Mouse (Mus musculus) bone marrow macrophage, adult 2 months (primary cell): Measurements from ENCODE around the gene P4hb. TPM values are rescaled to one million over a fixed set of nuclear protein-coding genes. Genes with fewer than 3 reads are reported as not detected.

Source experiments
- H3K27ac ChIP-seq: 2 replicates; pipeline ENCODE4 v1.5.1; 2012; ENCODE audit warnings: low read depth, low read length; ENCODE audit not compliant: insufficient read depth
- H3K4me1 ChIP-seq: 2 replicates; pipeline ENCODE4 v1.6.1; 2012; ENCODE audit warnings: low read length; ENCODE audit not compliant: control insufficient read depth, insufficient read depth
- H3K4me3 ChIP-seq: 2 replicates; pipeline ENCODE4 v1.5.1; 2012; ENCODE audit warnings: mild to moderate bottlenecking, low read length, moderate library complexity; ENCODE audit not compliant: insufficient read depth
- CTCF ChIP-seq: IDR thresholded peaks from 2 replicates; pipeline ENCODE4 v1.5.1; 2012; ENCODE audit warnings: low read depth, mild to moderate bottlenecking, low read length, moderate library complexity
- POLR2A ChIP-seq: IDR thresholded peaks from 2 replicates; pipeline ENCODE4 v1.6.1; 2012; ENCODE audit warnings: mild to moderate bottlenecking, low read depth, low read length, borderline replicate concordance
- polyA plus RNA-seq: library from polyadenylated mRNA; stranded (reverse); fragments of >200 nt; gene quantifications from 2 replicates; pipeline ENCODE4 v1.2.4, GENCODE M21; 2012; ENCODE audit not compliant: missing spikeins, insufficient read depth, insufficient read length

Gene P4hb
- polyA plus RNA-seq, 1 experiment: 334 TPM

GRCm38 (mm10) chr11:120580190-120580589 lies 7.1 kb upstream of the P4hb start:
- Histone ChIP-seq H3K27ac (peak overlapping the region; percentile 88), H3K4me3 (peak overlapping the region; percentile 87), H3K4me1 (peaks cover 18% of the 10 kb centered on the region)
- TF ChIP-seq CTCF (no peak), POLR2A (no peak)

- TF ChIP-seq POLR2A (no peak), CTCF (peak; percentile 66)
- H3K4me1 ChIP-seq: peaks cover 22% of the 10 kb centered on the region
- H3K27ac ChIP-seq: no peak overlapping the region
- H3K4me3 ChIP-seq: peak overlapping the region; percentile 87
These were observed 6.5 kb upstream of the P4hb start for GRCm38 (mm10) chr11:120579316-120580107.

DNA sequence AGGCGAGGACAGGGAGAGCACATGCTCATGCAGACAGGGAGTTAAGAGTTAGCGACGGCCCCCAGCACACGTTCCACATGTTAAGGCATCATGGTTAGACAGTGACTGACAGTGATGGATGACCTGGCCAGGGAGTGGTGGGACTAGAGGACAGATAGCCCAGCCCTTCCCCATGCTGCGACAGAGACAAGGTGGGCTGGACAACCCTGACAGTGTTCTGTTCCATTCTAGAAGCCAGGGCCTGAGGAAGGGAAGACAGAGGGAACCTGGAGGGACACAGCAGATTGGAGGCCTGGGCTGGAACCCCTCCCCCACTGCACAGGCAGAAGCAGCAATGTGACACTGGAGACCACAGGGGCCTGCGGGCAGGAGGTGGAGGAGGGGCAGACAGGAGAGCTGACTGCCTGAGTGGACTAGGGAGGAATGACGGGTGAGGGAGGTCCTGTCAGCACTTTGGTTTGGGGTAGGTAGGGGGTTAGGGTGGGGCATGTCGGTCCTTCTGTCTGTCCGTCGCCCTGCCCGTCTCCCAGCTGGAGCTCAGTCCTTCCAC lies 5.7 kb upstream of the P4hb start:
- Histone ChIP-seq H3K4me3 (no peak overlapping the region), H3K4me1 (peaks cover 24% of the 10 kb centered on the region), H3K27ac (no peak overlapping the region)
- TF ChIP-seq CTCF: no peak
- no peak for TF ChIP-seq POLR2A

GRCm38 (mm10) chr11:120578024-120578693 lies 5.1 kb upstream of the P4hb start:
- Histone ChIP-seq H3K4me1 (peaks cover 24% of the 10 kb centered on the region), H3K27ac (no peak overlapping the region), H3K4me3 (no peak overlapping the region)
- TF ChIP-seq POLR2A (no peak), CTCF (no peak)

DNA sequence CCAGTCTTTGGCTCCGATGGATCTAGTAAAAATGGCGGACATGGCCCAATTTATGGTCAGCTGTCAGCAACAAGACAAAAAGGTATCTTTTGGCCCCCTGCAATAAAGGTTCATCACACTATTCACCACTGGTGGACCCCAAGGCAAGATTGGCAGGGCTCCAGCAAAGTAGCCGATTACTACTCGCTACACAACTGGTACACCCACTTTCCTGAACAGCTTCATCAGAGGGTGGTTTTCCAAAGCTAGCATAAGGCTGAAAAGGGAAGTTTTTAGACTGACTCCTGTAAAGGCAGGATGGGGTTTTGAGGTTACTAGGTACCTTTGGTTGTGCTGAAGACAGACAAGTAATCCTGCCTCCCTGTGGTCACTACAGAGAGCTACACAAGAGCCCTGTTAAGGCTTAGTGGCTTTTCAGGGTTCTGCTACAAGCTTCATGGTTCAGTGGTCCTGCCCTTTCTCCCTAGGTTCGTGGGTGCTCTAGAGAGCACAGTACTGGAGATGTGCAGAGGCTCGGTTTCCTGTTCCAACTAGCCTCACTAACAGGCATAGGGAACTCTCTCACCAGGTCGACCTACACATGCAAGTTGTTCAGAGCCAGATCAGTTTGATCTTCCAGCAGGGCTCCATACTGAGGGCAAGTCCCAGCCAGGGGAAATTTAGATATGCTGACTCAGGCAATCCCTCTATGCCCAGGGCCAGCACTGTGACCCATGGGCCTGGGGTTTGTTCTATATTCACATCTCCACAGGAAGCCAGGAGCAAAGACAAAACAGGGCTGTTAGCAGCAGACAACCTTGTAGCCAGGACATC lies 4.4 kb upstream of the P4hb start:
- Histone ChIP-seq H3K27ac (no peak overlapping the region), H3K4me3 (no peak overlapping the region), H3K4me1 (peaks cover 22% of the 10 kb centered on the region)
- TF ChIP-seq POLR2A (no peak), CTCF (no peak)

GRCm38 (mm10) chr11:120576365-120576981 lies 3.4 kb upstream of the P4hb start:
- Histone ChIP-seq H3K4me1 (peaks cover 21% of the 10 kb centered on the region), H3K27ac (no peak overlapping the region), H3K4me3 (no peak overlapping the region)
- TF ChIP-seq CTCF (no peak), POLR2A (no peak)

DNA sequence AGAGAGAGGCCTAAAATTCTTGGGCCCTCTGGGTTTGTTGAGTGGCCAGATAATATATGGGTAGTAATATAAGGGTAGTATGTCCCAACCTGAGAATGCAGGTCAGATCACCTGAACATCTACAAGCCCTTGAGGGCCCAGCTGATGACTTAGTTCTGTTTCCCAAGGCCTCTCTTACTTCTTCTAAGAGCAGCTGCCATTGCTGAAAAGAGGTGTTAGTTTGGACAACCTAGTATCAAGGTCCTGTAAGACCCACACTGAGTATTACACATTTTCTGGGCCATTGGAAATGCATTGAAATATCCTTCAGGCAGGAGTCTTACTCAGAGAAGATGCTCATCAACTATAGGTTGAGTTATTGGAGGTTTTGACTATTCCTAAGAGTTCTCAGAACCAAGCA lies 2.9 kb upstream of the P4hb start:
- H3K4me1 ChIP-seq: peaks cover 25% of the 10 kb centered on the region
- H3K27ac ChIP-seq: no peak overlapping the region
- TF ChIP-seq CTCF (no peak), POLR2A (no peak)
- no peak overlapping the region for H3K4me3 ChIP-seq

DNA sequence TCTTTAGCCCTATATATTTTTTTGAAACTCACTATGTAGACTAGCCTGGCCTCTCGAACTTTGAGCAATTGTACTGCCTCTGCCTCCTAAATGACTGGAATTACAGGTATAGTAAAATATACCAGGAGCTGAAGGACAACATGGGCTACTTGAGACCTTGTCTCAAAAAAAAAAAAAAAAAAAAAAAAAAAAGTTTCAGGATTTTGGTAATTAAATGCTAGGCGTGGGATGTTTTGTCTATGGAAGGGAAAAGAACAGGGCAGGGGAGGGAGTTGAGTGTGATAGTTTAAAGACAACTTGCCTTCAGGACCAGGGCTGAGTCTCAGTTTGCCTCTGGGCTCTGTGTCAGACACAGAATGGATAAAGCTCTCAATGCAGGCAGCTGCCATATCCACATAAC lies 2.0 kb upstream of the P4hb start:
- Histone ChIP-seq H3K4me1 (peaks cover 27% of the 10 kb centered on the region), H3K27ac (0 out of 2 replicates have a peak overlapping the region, but pooled peaks have one; percentile 7), H3K4me3 (no peak overlapping the region)
- TF ChIP-seq CTCF (no peak), POLR2A (no peak)

- peak overlapping the region; percentile 11 for H3K27ac ChIP-seq
- peaks cover 24% of the 10 kb centered on the region for H3K4me1 ChIP-seq
- H3K4me3 ChIP-seq: peak overlapping the region; percentile 92
- no peak for TF ChIP-seq POLR2A
- no peak for TF ChIP-seq CTCF
These were observed 1.2 kb upstream of the P4hb start for GRCm38 (mm10) chr11:120574278-120574600.
